Mouse (Mus musculus) heart, adult 18-20 months (tissue): ENCODE data around the gene Cbfa2t3. TPM values are rescaled to one million over a fixed set of nuclear protein-coding genes. Genes with fewer than 3 reads are reported as not detected.
A peak's percentile ranks its signal among the peaks of the same experiment; 100 is the strongest.

Experiments used
- DNase-seq, 2 experiments: peaks; one replicate each; pipeline ENCODE4 v3.0.0; 2021 to 2022; ENCODE audit warnings: mixed read lengths in 1 of 2
- long read RNA-seq, 2 experiments: library from polyadenylated mRNA; stranded (forward); transcript quantifications; one replicate each; pipeline ENCODE4 v2.0.0; 2021
- total RNA-seq, 2 experiments: library from RNA; stranded (reverse); gene quantifications; 2 replicates each; pipeline ENCODE4 v1.2.3; 2021

Cbfa2t3 gene
- total RNA-seq = 10 to 100 TPM; 18.7 to 20.4 TPM
- long read RNA-seq, experiment 1, transcript Cbfa2t3-201 (11 exons, 3,161 nt) = major isoform, 5 of 26 reads
- long read RNA-seq, experiment 1, partial matches to known transcripts = 12 of 26 reads
- long read RNA-seq, experiment 1, other reads (novel, unspliced or antisense) = 5 of 26 reads
- long read RNA-seq, experiment 2, partial matches to known transcripts = 4 of 9 reads
- long read RNA-seq, experiment 2, other reads (novel, unspliced or antisense) = 5 of 9 reads

GRCm38 (mm10) chr8:122699005-122699492, at the start of gene Cbfa2t3:
Cbfa2t3 (minus strand) TSS chr8:122699109.
- DNase-seq = peak; percentile 57 to 74

GRCm38 (mm10) chr8:122747825-122748224, 48.9 kb upstream of the Cbfa2t3 start:
- no peak for DNase-seq

- no peak for DNase-seq
Measured at GRCm38 (mm10) chr8:122746439-122746838, 47.5 kb upstream of the Cbfa2t3 start.

GRCm38 (mm10) chr8:122745750-122746275, 46.9 kb upstream of the Cbfa2t3 start:
- DNase-seq = no peak

- DNase-seq = no peak
Measured at GRCm38 (mm10) chr8:122745022-122745749, 46.3 kb upstream of the Cbfa2t3 start.

GRCm38 (mm10) chr8:122742471-122742870, 43.6 kb upstream of the Cbfa2t3 start:
- DNase-seq = no peak

- peak in 1 of 2 experiments; percentile 39 for DNase-seq
Measured at GRCm38 (mm10) chr8:122739102-122739725, 40.3 kb upstream of the Cbfa2t3 start.

- no peak for DNase-seq
Measured at GRCm38 (mm10) chr8:122737886-122738285, 39.0 kb upstream of the Cbfa2t3 start.

GRCm38 (mm10) chr8:122737071-122737470, 38.2 kb upstream of the Cbfa2t3 start:
- no peak for DNase-seq

- no peak for DNase-seq
Measured at GRCm38 (mm10) chr8:122736623-122737022, 37.7 kb upstream of the Cbfa2t3 start.

- peak in 1 of 2 experiments; percentile 51 for DNase-seq
Measured at GRCm38 (mm10) chr8:122735542-122736473, 36.9 kb upstream of the Cbfa2t3 start.

GRCm38 (mm10) chr8:122735110-122735509, 36.2 kb upstream of the Cbfa2t3 start:
- no peak for DNase-seq

- DNase-seq = no peak
Measured at GRCm38 (mm10) chr8:122728630-122729029, 29.7 kb upstream of the Cbfa2t3 start.

- DNase-seq = no peak
Measured at GRCm38 (mm10) chr8:122727412-122727811, 28.5 kb upstream of the Cbfa2t3 start.

- DNase-seq = no peak
Measured at GRCm38 (mm10) chr8:122726789-122727188, 27.9 kb upstream of the Cbfa2t3 start.

GRCm38 (mm10) chr8:122725187-122725586, 26.3 kb upstream of the Cbfa2t3 start:
- no peak for DNase-seq

- peak; percentile 42 to 50 for DNase-seq
Measured at GRCm38 (mm10) chr8:122720811-122721640, 22.1 kb upstream of the Cbfa2t3 start.

- DNase-seq = peak; percentile 63 to 68
Measured at GRCm38 (mm10) chr8:122720070-122720729, 21.3 kb upstream of the Cbfa2t3 start.

GRCm38 (mm10) chr8:122719500-122720065, 20.7 kb upstream of the Cbfa2t3 start:
- peak; percentile 52 to 69 for DNase-seq
